Mouse (Mus musculus) inflammation-experienced regulatory T-cells, adult 6 months (primary cell): ENCODE measurements around the gene Tppp3. TPM values are rescaled to one million over a fixed set of nuclear protein-coding genes. Genes with fewer than 3 reads are reported as not detected.

ENCODE experiments used
- ATAC-seq: one replicate; pipeline ENCODE4 v1.8.0; 2017
- polyA plus RNA-seq, 3 experiments: library from polyadenylated mRNA; unstranded; fragments of 100-300 nt; shearing (Covaris generic); gene quantifications; one replicate each; pipeline ENCODE4 v1.2.1; 2017

Gene Tppp3
- polyA plus RNA-seq, 3 experiments from 2014 or later: 0.48 to 2.2 TPM; not detected in 1

DNA sequence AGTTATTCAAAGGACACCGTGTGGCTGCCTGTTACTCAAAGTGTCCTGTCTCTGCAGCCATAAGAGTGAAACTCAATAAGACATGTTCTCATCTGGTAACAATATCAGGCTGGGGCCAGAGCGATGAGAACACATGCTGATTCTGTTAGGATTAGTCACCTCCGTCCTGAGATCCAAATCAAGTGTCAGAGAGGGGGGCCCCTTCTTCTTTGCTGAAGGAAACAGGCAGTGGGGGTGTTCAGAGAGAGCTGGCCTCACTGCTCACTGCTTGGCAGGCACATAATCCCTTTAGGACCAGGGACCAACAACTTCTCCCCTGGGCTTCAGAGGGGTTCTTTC is 12.7 kb upstream of the Tppp3 start:
- ATAC-seq: no peak

DNA sequence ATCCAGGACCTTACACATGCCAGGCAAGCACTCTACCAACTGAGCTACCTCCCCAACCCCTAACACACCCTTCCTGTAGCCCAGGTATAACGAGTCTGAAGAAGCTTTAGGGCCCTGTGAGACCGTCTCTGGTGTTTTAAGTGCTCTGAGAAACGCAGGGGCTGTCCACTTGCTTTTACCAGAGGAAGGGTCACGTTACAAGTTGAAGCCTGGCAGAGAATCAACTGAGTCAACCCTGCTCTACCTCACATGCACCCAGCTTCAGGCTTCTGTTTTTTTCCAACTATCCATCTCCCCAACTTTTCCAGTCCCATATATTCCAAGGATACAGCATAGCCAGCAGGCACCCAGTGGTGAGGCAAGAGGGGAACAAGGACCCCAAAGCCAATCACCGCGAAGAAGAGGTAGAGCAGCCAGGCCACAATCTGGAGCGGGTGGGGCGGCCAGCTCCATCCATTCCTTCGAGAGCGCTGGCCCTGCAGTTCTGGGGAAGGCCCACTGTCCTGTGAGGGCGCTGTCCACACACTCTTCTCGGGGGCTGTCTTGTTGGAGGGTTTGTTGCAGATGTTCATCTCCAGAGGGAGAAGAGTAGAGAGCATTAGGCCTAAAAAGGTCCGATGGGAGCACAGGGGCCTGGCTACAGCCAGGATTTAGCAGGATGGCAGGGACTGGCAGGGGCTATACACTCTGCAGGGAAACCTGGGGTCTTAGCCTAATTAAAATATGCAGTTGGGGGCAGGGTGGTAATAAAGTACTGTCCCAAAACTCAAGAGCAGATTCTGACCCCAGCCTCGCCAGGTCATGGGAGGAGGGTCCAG is 12.1 kb upstream of the Tppp3 start:
- no peak for ATAC-seq

DNA sequence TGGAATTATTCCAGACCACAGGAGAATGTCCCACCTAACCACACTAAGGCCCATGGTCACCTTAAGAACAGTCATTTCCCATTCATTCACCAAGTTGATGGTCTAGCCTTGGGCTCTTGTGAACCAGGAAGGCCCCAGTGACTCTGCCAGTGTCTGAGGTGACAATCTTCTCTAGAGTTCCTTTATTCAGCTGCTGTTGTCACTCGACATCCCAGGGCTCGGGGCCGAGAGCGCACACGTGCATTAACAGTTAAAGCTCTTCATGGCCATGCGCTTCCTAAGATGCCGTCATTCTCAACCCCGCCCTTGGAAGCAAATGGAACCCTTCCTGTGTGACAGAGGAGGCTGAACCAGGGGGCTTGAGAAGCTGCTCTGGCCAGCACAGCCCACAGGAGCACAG is 10.8 kb upstream of the Tppp3 start:
- ATAC-seq: no peak

DNA sequence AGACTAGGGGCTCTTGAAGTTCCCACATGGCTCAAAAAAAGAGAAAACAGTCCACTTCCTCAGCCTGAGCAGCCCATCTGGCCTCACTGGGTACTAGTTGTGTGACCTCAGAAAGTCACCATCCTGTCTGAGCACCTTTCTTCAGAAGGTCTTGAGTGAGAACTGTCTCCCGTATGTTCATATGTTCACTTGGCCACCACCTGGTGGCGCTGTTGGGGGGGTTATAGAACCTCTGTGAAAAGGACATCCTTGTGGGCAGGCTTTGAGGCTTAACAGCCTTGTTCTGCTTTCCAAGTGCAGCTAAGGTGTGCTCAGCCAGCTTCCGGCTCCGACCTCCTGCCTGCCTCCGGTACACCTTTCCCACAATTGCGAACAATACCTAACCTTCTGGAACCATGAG is 10.1 kb upstream of the Tppp3 start:
- ATAC-seq: no peak

DNA sequence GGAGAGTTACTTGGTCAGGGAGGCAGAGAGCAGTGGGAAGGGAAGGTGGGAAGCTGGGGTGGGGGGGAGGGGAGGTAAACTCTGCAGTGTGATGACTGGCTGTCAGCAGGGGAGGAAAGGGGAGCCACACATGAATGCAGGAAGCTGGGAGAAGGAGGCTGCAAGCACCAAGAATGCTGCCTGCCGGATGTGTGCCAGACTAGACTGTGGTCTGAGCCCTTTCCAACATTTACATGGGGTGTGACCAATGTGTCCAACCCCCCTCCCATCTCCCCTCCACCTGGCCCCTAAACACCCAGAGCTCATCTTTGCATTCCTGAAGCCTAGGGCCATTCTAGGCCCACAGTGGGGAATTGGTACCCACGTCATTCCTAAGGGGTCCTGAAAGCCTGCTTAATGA is 9.7 kb upstream of the Tppp3 start:
- ATAC-seq: no peak

DNA sequence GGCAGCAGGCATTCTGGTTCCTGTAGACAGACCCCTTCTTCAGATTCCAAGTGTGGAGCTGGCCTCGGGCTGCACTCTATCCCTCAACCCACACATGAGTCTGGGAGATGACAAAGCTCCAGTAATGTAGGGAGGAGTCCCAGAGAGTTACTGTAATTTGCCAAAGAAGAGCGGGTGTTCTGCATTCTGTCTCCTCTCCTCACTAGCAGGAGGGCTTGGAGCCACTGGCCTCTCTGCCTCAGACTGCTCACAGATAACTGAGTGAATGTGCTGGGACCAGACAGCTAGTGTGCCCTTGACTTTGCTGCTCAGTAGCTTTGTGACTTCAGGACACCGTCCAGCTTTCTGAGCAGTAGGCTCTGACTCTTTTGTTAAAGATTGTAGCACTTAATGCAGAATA is 6.5 kb upstream of the Tppp3 start:
- ATAC-seq: no peak

DNA sequence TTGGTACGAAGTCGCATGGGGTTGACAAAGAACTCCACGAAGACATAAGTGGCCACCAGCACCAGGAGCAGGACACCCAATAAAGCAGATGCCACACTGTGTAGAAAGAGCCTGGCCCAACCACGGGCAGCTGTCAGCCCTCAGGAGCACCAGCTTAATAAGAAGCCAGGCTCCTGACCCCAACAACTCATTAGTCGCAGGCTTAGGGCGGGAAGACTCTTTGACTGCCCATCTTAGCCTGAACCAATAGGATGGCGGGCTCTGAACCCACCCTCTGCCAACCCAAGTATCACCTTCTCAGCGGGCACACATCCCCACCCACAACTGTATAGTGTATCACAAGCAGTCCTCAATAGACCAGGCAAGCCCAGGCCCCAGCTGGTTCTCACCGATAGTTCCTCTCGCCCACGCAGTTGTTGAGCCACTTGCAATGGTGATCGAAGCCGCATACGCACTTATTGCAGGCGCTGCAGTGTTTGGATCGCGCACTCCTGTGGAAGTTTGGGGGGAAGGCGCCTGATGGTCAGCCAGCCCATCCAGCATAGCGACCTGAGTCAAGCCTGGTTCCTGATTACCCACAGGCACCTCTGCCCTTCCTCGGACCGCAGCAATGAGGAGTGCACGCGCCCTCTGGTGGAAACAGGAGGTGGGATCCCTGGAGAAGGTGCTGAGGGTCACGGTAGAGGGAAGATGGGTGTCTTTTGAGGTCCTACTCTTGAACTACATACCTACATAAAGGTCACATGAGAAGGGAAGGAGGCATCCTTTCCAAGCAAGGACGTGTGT is 5.5 kb upstream of the Tppp3 start:
- no peak for ATAC-seq

DNA sequence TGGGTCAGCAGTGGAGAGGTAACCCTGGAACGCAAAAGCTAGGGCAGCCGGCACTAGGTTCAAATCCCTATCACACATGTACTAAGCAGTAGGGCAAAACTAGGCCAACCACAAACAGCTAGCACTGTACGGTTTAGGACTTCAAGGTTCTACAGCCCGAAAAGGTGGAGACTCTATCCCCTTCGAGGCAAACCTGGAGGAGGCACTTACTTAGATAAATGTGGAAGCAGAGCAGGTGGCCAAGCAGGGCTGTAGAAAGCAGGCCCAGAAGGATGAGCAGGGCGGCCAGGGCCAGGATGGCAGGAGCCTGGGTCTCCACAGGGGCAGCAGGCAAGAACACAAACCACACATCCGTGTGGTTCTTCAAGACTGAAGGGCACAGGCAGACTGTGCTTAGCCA is 4.8 kb upstream of the Tppp3 start:
- no peak for ATAC-seq

DNA sequence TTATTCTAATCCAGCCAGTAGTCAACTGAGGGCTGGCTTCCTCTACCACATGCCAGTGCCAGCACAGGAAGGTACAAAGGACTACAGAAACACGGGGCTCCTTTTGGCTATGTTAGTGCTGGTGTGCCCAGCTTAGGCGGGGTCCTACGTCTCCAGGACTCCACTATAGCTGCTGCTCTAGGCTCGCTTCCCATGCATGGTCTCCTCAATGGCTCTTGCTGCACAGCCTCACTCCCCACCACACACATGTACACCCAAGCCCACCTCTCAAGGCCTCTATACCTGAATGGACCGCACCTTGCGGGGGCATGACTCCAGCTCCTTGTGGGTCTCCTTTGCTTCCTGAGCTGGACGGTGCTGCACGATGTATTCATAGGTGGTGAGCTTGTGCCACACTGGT is 4.4 kb upstream of the Tppp3 start:
- no peak for ATAC-seq

DNA sequence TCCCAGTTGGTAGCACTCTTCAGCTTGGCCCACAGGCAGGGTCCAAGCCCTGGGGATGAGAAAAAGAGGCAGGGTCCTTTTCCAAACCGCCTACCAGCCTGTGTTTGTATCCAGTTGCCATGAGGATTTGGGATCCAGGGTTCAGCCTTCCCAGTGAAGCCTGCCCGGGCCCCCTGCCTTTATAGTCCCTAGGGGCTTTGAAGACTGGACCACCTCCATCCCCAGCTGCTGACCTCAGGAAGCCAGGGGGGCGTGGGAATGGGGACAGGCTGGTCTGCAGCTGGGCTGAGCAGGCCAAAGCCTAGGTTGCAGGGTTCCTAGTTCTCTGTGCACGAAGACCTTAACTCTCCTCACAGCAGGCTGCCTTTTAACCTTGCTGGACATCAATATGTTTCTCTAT is 3.9 kb upstream of the Tppp3 start:
- no peak for ATAC-seq

DNA sequence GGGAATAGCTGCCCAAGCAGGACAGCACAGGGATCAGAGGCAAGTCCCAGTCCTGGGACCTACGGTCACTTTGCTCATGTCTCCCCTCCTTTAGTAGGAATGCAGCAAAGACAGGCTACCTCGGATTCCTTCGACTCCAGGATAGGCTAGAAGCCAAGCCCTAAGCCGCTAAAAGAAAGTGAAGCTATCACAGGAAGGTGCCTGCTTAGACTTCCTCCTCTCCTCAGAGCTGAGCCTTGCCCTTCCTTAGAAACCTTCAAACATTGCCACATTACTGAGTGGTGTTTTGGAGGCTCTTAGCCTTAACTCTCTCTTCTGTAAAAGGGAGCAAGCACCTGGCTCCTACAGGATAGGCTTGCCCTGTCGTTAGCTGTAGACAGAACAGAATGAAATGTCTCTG is 3.4 kb upstream of the Tppp3 start:
- ATAC-seq: no peak

DNA sequence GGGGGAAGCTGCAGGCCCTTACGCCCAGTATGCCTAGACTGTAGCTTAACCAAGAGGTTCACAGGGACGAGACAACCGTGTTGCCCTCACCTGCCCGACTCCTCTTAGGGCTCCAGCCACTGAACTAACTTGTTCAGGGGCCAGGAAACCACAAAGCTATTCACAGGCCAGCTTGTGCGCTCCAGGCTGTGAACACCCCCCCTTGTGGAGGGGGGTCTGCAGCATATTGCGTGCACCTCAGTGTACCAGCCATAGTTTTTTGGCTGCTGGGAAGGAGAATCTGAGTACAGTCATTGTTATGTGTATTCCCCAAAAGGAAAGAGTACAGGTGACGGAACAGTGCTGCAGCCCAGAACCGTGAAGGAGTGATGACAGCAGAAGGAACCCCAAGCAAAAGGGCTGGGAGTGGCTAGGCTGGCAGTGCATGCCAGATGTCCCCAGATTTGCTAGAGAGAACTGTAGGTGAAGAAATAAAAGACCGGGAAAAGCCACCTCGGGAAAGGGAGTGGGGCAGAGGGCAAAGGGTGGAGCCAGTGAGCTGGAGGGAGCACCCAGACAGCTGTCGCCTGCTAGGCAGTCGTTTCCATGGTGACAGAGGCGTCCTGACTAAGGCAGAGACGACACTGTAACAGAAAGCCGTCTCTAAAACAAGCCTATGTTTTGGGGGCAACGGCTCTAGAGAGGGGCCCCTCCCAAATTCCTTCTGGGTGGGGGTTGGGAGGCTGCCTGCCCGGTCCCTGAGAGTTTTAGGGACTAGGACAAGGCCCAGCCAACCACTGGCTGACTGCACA is 2.7 kb upstream of the Tppp3 start:
- no peak for ATAC-seq

DNA sequence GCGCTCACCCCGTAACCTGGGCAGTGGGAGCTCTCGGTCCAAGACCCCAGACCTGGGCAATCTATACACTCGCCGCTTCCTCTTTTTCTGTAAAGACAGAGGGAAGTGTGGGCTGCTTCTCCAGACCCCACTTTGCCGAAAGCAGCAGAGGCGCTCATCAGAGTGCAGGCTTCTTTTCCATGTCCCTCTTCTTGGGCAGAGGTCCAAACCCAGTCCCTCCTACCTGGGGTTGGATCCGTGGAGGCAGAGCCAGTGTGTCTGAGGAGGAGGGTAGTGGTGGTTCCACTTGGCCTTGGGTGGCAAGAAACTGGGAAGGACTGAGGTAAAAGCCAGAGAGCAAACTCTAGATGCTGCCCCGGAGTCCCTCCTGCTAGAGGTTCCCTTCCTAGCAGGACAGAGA is 1.7 kb upstream of the Tppp3 start:
- ATAC-seq: no peak

DNA sequence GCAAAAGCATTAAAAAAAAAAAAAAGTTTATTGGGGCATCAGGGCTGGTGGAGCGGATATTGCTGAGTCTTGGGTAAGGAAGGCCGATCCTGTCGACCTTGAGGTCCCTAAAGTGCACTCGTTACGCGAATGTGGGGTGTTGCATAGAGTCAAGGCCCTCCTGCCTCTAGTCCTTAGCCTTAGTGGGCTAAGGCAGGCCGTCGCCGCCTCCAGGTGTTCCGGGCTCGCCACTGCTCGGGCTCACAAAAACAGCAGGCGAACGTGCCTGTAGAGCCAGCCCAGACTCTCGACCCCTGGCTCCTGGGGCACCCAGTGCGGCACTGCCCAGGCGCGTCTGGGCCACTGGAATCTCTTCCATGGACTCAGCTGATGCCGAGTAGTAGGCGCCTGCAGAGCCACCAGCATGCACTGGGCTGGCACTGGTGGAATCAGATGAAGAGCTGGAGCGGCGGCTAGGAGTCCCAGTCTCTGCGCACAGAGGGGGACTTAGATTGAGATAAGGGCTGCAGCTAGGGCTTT is 1.1 kb upstream of the Tppp3 start:
- no peak for ATAC-seq

DNA sequence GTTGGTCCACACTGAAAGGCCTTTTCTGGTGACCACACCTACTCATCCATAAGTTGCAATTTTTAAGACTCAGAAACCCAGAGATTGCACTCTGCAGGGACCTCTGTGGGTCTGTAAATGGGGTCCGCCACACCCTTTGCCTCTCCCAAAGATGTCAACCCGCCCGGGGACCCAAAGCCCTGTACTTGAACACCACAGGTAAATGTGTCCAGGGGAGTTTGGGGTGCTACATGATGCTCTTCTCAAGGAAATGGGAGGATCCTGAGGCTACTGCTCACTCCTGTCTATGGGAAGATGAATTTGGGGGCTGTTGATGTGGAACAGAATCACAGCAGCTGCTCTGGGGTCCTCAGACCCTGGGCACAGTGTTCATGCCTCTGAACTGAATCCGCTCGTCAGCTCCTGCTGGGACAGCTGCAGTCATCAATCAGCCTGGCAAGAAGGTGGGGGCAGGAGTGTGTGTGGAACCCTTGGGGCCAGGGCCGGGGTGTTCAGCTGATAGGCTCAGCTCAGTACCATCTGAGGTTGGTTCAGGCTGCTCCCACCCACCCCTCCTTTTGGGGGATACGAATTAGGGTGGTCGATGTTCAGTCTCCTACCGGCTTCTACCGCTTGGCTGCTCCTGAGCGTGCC is 529 bp downstream of the Tppp3 start:
- ATAC-seq: no peak

DNA sequence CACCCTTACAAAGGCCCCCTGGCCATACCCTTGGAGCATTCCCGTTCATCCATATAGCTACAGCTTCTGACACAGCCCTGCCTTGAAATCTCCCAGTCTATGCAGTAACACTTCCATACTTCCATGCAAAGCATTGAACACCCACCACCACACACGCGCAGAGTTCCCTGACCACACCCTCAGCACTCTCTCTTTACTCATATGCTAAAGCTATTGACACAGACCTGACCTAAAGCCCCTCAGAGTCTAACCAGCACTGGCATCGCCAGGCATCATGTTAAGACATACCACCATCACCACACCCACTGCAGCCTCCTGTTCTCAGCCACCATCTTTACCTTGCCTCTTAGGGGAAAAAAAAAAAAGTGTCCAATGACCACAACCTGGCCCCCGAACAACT is 1.1 kb downstream of the Tppp3 start:
- no peak for ATAC-seq

DNA sequence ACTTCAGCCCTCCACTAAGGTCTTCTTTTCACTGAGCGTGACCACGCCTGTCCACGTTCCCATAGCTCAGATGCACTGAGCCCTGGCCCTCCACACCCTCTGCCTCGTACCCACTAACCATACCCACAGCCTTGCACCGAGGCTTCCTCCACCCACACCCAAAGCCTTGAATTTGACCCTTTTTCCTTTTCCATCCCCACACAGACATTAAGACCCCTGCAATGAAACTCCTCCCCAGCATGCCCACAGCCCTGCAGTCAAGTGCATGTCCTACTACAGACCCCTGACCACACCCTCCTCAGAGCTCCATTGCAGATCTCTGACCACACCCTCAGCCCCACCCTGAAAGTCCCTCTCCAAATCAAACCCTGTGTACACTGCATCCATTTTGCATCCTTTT is 1.5 kb downstream of the Tppp3 start:
- ATAC-seq: no peak

DNA sequence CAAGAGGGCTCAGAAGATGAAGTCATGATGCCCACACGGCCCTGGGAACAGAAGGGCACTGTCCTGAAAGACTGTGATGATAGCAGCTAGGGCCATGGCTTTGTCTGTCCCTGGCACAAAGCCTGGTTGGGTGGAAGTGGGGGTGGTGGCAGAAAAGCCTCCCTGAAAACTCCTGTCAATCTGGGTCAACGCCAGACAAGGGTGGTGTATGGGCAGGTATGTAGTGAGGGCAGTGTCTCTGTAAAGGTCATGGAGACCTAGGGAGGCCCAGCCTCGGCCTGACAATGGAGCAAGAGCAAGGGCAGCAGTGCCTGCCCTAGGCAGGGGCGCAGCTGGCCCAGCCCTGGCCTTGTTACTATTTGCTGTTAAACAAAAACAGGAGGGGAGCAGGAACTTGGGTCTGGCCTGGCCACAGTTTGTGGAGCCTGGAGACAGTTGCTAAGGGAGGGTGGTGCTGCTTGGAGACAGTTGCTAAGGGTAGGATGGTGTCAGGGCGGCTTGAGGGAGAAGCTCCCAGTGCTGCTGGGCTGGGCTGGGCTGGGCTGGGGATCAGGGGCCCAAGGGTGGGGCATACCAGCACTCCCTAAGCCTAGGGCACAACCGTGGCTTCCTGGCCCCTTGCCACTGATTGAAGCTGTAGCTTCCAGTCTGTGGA is 2.2 kb downstream of the Tppp3 start:
- ATAC-seq: no peak

DNA sequence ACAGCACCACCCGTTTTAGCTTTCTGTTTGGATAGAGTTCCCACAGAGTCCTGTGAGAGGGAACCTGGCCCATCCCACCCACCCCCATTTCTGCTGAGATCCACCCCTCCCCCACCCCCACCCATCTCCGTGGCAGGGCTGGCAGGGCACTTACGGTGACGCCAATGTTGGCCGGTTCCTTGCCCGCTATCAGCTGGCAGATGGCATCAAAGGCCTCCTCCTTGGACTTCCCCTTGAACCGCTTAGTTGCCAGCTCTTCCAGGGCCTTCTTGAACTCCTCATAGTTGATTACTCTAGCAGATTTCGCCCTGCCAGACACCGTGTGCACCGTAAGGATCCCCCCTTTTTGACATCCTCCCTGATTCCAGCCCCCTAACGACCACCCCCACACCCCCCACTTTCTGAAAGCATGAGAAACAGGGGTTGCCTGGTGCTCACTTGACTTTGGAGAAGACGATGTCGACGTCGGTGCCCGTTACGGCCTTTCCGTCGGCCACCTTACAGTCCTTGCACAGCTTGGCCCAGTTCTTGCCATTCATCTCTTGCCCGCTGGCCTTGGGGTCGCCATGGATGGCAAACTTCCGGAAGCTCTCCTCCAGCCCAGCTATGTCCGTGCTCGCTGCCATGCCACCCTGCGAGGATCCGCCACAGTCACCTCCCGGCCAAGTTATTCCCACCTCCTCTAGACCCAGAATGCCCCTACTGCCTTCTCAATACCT is 3.2 kb downstream of the Tppp3 start:
- ATAC-seq: no peak

DNA sequence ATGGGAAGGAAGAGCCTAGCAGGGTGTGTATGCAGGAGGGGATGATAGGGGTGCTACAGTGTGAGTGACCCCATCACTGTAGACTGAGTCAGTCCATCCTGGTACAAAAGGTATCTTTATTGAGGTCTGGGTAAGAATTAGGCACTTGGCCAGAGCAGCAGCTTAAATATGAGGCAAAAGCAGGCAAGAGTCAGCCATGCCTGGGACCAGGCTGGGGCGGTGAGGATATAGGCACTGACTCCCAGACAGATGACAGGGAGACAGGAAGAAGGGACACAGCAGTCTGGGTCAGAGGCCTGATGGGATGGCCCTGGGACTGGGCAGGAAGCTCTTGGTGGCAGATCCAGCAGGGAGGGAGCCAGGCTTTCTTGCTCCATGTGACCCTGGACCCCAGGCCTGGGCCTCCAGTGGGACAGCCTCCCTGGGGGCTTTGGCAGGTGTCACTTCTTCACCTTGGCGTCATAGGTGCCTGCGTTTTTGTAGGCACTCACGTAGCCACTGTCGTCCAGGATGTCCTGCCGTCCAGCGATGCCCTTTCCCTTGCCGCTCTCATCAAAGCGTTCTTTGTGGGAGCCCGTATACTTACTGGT is 3.8 kb downstream of the Tppp3 start:
- ATAC-seq: no peak

DNA sequence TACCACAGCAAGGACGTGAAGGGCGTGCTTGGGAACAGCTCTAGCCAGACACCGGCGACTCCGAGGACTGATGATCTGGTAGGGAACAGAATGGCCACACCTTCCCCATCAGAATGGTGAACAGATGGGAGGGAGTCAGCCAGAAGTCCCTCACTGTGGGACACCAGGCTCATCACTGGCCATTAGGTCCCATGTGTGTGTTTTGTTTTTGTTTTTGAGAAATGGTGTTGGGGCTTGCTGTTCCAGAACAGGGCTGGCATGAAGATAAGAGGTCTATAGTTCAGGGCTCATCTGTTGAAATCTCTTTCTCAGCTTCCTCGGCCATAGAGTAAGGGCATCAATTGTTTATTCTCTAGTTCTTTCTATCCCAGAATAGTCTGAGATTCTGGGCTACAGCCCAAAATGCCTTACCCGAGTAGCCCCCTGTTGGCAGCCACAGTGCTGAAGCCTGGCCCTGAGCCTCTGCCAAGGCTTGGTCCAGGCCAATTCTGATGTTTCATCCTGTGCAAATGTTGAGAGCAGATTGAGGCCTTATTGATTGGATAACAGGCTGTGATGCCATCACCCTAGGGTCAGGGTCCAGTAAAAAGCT is 4.5 kb downstream of the Tppp3 start:
- no peak for ATAC-seq
